Comparison of ENCODE assay signal across 8 mouse cellular contexts in the genomic region with DNA sequence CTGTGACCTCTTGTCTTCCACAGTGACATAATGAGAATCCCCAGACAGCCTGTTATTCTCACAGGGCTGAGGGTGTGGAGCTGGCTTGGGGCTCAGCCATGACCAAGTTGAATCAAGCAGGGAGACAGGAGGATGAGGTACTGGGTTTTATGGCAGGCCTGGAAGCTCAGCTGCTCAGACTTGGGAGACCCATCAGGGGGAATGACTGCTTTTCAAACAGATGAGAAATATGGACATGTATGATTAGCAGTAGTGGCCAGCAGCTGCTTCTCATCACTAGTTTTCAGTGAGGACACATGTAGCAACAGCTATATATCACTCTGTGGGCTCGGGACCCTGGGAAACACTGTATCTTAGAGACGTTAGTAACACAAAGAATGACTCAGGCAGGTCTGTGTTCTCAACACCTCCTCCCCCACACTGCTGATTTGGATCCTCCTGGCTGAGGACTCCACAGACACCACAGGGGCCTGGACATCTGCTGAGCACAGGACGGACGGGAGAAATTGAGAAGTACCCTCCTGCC.
DNase-seq lines count a peak whose midpoint lies in the region; ATAC-seq and TF ChIP-seq lines count a peak whose summit lies in the region.
"Had no signal": no experiment of that assay in that cellular context is flagged by ENCODE, and none has a peak within 500 bp of the region (broad histone marks: within the 10 kb centered on the region; RNA-seq: fewer than 3 reads in every experiment).

No protein-coding gene starts in this region.

- ATAC-seq in midbrain, postnatal 0 days (ENCODE audit: low FRiP score) = no peak
- ATAC-seq in midbrain, embryonic 15.5 days (replicated peaks) = no peak
- ATAC-seq in heart, embryonic 13.5 days (ENCODE audit: extremely low read depth, insufficient number of reproducible peaks, low FRiP score, low TSS enrichment) = no peak; the same call in 1 of the 2 replicates
- peak; percentile 90 for ATAC-seq in lung, postnatal 0 days

- peak; percentile 83 for TF ChIP-seq EP300 in lung, postnatal 0 days (IDR thresholded peaks at IDR 0.05)

- H3K4me3 ChIP-seq in midbrain, postnatal 0 days (ENCODE audit: low read depth, low read length) = no peak overlapping the region
- no peak overlapping the region for H3K4me3 ChIP-seq in midbrain, embryonic 15.5 days
- no peak overlapping the region for H3K4me3 ChIP-seq in heart, embryonic 13.5 days
- H3K4me3 ChIP-seq in lung, postnatal 0 days (ENCODE audit: low read depth, low read length) = no peak overlapping the region
- H3K4me3 ChIP-seq: neural tube, embryonic 12.5 days had no signal

- H3K27ac ChIP-seq in midbrain, postnatal 0 days (ENCODE audit: low read depth, low read length) = no peak overlapping the region
- H3K27ac ChIP-seq in midbrain, embryonic 15.5 days = no peak overlapping the region
- H3K27ac ChIP-seq in heart, embryonic 13.5 days (replicated peaks) = peak overlapping the region; percentile 50
- H3K27ac ChIP-seq in lung, postnatal 0 days (ENCODE audit: low read length) = peak overlapping the region; percentile 59; the same call in 1 of the 2 replicates
- H3K27ac ChIP-seq: neural tube, embryonic 12.5 days had no signal

- no peaks in the 10 kb centered on the region for H3K9me3 ChIP-seq in midbrain, postnatal 0 days (ENCODE audit: low read length)
- H3K9me3 ChIP-seq in midbrain, embryonic 15.5 days = no peaks in the 10 kb centered on the region
- H3K9me3 ChIP-seq in heart, embryonic 13.5 days = 0 out of 2 replicates have a peak, but pooled peaks cover 6% of the 10 kb centered on the region
- H3K9me3 ChIP-seq in lung, postnatal 0 days (ENCODE audit: low read length) = no peaks in the 10 kb centered on the region
- H3K9me3 ChIP-seq: neural tube, embryonic 12.5 days had no signal

- H3K9ac ChIP-seq in midbrain, postnatal 0 days (replicated peaks; ENCODE audit: low read length, poor library complexity, severe bottlenecking) = no peak overlapping the region
- H3K9ac ChIP-seq in midbrain, embryonic 15.5 days = no peak overlapping the region
- H3K9ac ChIP-seq in heart, embryonic 13.5 days = no peak overlapping the region
- H3K9ac ChIP-seq in lung, postnatal 0 days (replicated peaks; ENCODE audit: low read depth) = no peak overlapping the region
- H3K9ac ChIP-seq: neural tube, embryonic 12.5 days had no signal

- H3K4me1 ChIP-seq in midbrain, postnatal 0 days (ENCODE audit: insufficient read depth, low read length) = no peaks in the 10 kb centered on the region
- no peaks in the 10 kb centered on the region for H3K4me1 ChIP-seq in midbrain, embryonic 15.5 days
- H3K4me1 ChIP-seq in heart, embryonic 13.5 days = peaks cover 14% of the 10 kb centered on the region
- H3K4me1 ChIP-seq in lung, postnatal 0 days (ENCODE audit: insufficient read depth, low read depth, low read length) = no peaks in the 10 kb centered on the region
- H3K4me1 ChIP-seq: neural tube, embryonic 12.5 days had no signal

- TF ChIP-seq CTCF in midbrain, postnatal 0 days (IDR thresholded peaks at IDR 0.05) = no peak
- TF ChIP-seq CTCF in lung, postnatal 0 days (IDR thresholded peaks at IDR 0.05) = no peak

- no peak overlapping the region for H3K4me2 ChIP-seq in midbrain, postnatal 0 days (ENCODE audit: low read depth, low read length, poor library complexity, severe bottlenecking)
- H3K4me2 ChIP-seq in midbrain, embryonic 15.5 days = no peak overlapping the region
- no peak overlapping the region for H3K4me2 ChIP-seq in heart, embryonic 13.5 days
- no peak overlapping the region for H3K4me2 ChIP-seq in lung, postnatal 0 days (replicated peaks; ENCODE audit: low read depth, low read length)
- H3K4me2 ChIP-seq: neural tube, embryonic 12.5 days had no signal

- no peaks in the 10 kb centered on the region for H3K36me3 ChIP-seq in midbrain, postnatal 0 days (ENCODE audit: insufficient read depth, low read length)
- H3K36me3 ChIP-seq in midbrain, embryonic 15.5 days (replicated peaks) = no peaks in the 10 kb centered on the region
- H3K36me3 ChIP-seq in heart, embryonic 13.5 days = no peaks in the 10 kb centered on the region
- no peaks in the 10 kb centered on the region for H3K36me3 ChIP-seq in lung, postnatal 0 days (ENCODE audit: insufficient read depth, low read length)
- H3K36me3 ChIP-seq: neural tube, embryonic 12.5 days had no signal

- DNase-seq in midbrain, postnatal 0 days (ENCODE audit: low spot score) = peak; percentile 40
- DNase-seq in kidney, postnatal 10 days = peak; percentile 60
- DNase-seq in lung, postnatal 0 days (ENCODE audit: low spot score) = peak; percentile 93
- no peak for DNase-seq in Muller cell, postnatal 12 days (ENCODE audit: inconsistent ontology term)
- DNase-seq in T-cell, adult 2 months (ENCODE audit: low spot score) = no peak

- 74% methylated on average over 4 of the region's 4 CpGs for WGBS in midbrain, postnatal 0 days
- 71% methylated on average over 4 of the region's 4 CpGs for WGBS in midbrain, embryonic 15.5 days
- 37% methylated on average over 4 of the region's 4 CpGs for WGBS in heart, embryonic 13.5 days
- 46% methylated on average over 4 of the region's 4 CpGs for WGBS in lung, postnatal 0 days

- no peaks in the 10 kb centered on the region for H3K27me3 ChIP-seq in midbrain, postnatal 0 days (ENCODE audit: insufficient read depth, low read length)
- no peaks in the 10 kb centered on the region for H3K27me3 ChIP-seq in midbrain, embryonic 15.5 days (replicated peaks)
- H3K27me3 ChIP-seq in heart, embryonic 13.5 days (replicated peaks) = no peaks in the 10 kb centered on the region
- no peaks in the 10 kb centered on the region for H3K27me3 ChIP-seq in lung, postnatal 0 days (replicated peaks; ENCODE audit: insufficient read depth, low read length)
- H3K27me3 ChIP-seq: neural tube, embryonic 12.5 days had no signal

Comparison
In these comparisons a context has a peak if more than half of its experiments do, and no peak if none do; other contexts are left out.
1. DNase-seq: peak in midbrain, postnatal 0 days (single experiment), kidney, postnatal 10 days (single experiment) and lung, postnatal 0 days (single experiment); none in Muller cell, postnatal 12 days (single experiment) and T-cell, adult 2 months (single experiment).
2. H3K27ac ChIP-seq: peak in heart, embryonic 13.5 days (single experiment) and lung, postnatal 0 days (single experiment); none in midbrain, postnatal 0 days (single experiment) and midbrain, embryonic 15.5 days (single experiment).